Mouse (Mus musculus) granulocyte monocyte progenitor cell, adult 5-6 weeks (primary cell): ENCODE measurements at regions not wholly inside any gene's neighbourhood (a gene's known extent, or its start where the extent isn't known, plus 50 kb on each side); places are given as distances from the start of the nearest gene placed in this dataset.

ENCODE experiments used
- ATAC-seq: replicated peaks from 2 replicates; pipeline ENCODE4 v1.8.0; 2016; ENCODE audit warnings: mild to moderate bottlenecking, moderate TSS enrichment, inconsistent platforms; ENCODE audit not compliant: poor library complexity, severe bottlenecking

GRCm38 (mm10) chr7:113441906-113442305 is 53.5 kb upstream of the Pth start:
- ATAC-seq: no peak

GRCm38 (mm10) chr7:113443566-113443965 is 55.2 kb upstream of the Pth start:
- ATAC-seq: peak; percentile 95

GRCm38 (mm10) chr7:113444991-113445390 is 56.6 kb upstream of the Pth start:
- ATAC-seq: no peak

GRCm38 (mm10) chr7:113460406-113460805 is 53.2 kb upstream of the Far1 start:
- ATAC-seq: no peak

- ATAC-seq: no peak
Observed at GRCm38 (mm10) chr7:113462286-113462685, 51.3 kb upstream of the Far1 start.
